Mouse (Mus musculus): ENCODE measurements around the gene Ripply3. TPM values are rescaled to one million over a fixed set of nuclear protein-coding genes. Genes with fewer than 3 reads are reported as not detected.
A peak's percentile ranks its signal among the peaks of the same experiment; 100 is the strongest.

The Ripply3 gene
- polyA plus RNA-seq, 1 experiment from 2014 or later = 4.9 TPM

DNA sequence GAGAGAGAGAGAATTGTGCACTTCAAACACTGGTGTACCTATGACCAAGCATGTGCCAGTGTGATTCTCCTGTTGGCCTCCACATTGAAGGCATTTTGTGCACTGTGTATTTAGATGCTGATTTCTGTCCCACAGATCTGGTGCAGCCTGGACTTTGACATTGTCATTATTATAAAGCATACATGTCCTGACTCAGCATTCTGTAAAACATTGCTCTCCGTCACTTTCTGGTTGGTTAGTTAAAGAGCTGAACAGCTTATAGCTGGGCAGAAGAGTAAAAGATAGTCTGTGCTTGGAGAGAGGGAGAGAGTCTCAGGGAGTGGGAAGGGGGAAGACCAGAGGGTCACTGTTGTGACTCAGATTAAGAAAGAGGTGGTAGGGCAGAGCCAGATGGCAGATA, 17.5 kb downstream of the Ripply3 start:
- H3K27ac ChIP-seq (replicated peaks; ENCODE audit: low read depth, low read length) = no peak overlapping the region
- ATAC-seq (ENCODE audit: low read depth) = no peak
- DNase-seq (ENCODE audit: low spot score) = no peak
- H3K36me3 ChIP-seq (ENCODE audit: control insufficient read depth, insufficient read depth, low read length) = no peaks in the 10 kb centered on the region
- H3K9me3 ChIP-seq (ENCODE audit: control insufficient read depth, low read length) = no peaks in the 10 kb centered on the region
- H3K9ac ChIP-seq (ENCODE audit: low read depth, low read length) = no peak overlapping the region
- H3K4me3 ChIP-seq (ENCODE audit: low read depth, low read length) = no peak overlapping the region
- WGBS = 86% methylated on average over 1 of the region's 1 CpGs
- H3K27me3 ChIP-seq (replicated peaks; ENCODE audit: control insufficient read depth, insufficient read depth, low read length) = no peaks in the 10 kb centered on the region
- H3K4me2 ChIP-seq (ENCODE audit: low read depth, low read length) = no peak overlapping the region
- peaks cover 3% of the 10 kb centered on the region; the same call in 1 of the 2 replicates for H3K4me1 ChIP-seq (ENCODE audit: control insufficient read depth, insufficient read depth, low read length)

DNA sequence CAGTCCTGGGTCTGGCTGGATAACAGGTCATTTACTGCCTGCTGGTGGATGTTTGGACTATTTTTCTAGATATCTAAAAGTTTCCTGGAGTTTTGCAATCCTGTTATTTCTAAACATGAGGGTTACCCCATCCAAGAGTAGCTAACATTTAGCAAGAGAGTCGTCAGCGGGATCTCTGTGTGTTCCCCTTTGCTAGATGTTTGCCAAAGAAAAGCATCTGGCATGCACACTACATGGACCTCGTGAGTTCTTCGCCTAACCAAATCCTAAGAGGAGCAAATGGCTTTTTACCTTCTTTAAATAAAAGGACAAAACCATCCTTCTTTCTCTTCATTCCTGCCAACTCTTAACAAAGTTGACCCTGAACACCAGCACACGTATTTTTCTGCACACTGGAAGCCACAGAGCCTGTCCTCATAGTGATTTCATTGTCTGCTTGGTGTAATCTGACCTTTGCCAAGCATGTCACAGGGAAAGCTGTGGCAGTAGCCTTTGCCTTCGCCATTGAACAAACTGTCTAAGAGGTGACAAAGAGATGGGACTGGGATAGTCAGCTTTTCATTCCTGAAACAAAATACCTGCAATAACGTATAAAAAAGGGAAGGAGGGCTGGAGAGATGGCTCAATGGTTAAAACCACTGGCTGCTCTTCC, 19.0 kb downstream of the Ripply3 start:
- Histone ChIP-seq H3K9me3 (ENCODE audit: control insufficient read depth, low read length) (no peaks in the 10 kb centered on the region), H3K4me1 (ENCODE audit: control insufficient read depth, insufficient read depth, low read length) (peaks cover 3% of the 10 kb centered on the region; the same call in 1 of the 2 replicates), H3K27me3 (replicated peaks; ENCODE audit: control insufficient read depth, insufficient read depth, low read length) (no peaks in the 10 kb centered on the region), H3K27ac (replicated peaks; ENCODE audit: low read depth, low read length) (no peak overlapping the region), H3K36me3 (ENCODE audit: control insufficient read depth, insufficient read depth, low read length) (no peaks in the 10 kb centered on the region), H3K4me3 (ENCODE audit: low read depth, low read length) (no peak overlapping the region), H3K9ac (ENCODE audit: low read depth, low read length) (no peak overlapping the region), H3K4me2 (ENCODE audit: low read depth, low read length) (no peak overlapping the region)
- WGBS = 67% methylated on average over 7 of the region's 7 CpGs
- DNase-seq (ENCODE audit: low spot score) (no peak), ATAC-seq (ENCODE audit: low read depth) (no peak)

DNA sequence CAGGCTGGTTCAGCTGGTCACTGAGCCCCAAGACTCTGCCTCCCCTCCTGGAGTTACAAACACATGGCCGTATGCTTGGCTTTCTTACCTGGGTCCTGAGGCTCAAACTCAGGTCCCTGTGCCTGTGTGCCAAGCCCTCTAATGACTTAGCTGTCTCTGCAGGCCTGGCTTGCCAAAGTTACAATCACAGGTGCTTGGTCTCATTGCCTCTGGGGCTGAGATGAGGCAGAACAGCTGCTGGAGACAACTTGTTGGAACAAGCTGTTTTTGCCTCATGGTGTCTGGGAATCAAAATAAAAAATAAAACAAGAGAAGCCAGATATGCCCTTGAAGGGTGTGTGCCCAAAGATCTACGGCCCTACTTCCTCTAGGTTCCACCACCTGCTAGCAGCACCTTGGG, 20.6 kb downstream of the Ripply3 start:
- DNase-seq (ENCODE audit: low spot score) = peak; percentile 77
- Histone ChIP-seq H3K27me3 (replicated peaks; ENCODE audit: control insufficient read depth, insufficient read depth, low read length) (no peaks in the 10 kb centered on the region), H3K4me1 (ENCODE audit: control insufficient read depth, insufficient read depth, low read length) (peaks cover 3% of the 10 kb centered on the region; the same call in 1 of the 2 replicates), H3K27ac (replicated peaks; ENCODE audit: low read depth, low read length) (no peak overlapping the region), H3K9ac (ENCODE audit: low read depth, low read length) (no peak overlapping the region), H3K36me3 (ENCODE audit: control insufficient read depth, insufficient read depth, low read length) (no peaks in the 10 kb centered on the region), H3K4me2 (ENCODE audit: low read depth, low read length) (no peak overlapping the region), H3K9me3 (ENCODE audit: control insufficient read depth, low read length) (no peaks in the 10 kb centered on the region), H3K4me3 (ENCODE audit: low read depth, low read length) (no peak overlapping the region)
- ATAC-seq (ENCODE audit: low read depth) = 0 out of 2 replicates have a peak, but pooled peaks have one; percentile 53
- 78% methylated on average over 2 of the region's 2 CpGs for WGBS

DNA sequence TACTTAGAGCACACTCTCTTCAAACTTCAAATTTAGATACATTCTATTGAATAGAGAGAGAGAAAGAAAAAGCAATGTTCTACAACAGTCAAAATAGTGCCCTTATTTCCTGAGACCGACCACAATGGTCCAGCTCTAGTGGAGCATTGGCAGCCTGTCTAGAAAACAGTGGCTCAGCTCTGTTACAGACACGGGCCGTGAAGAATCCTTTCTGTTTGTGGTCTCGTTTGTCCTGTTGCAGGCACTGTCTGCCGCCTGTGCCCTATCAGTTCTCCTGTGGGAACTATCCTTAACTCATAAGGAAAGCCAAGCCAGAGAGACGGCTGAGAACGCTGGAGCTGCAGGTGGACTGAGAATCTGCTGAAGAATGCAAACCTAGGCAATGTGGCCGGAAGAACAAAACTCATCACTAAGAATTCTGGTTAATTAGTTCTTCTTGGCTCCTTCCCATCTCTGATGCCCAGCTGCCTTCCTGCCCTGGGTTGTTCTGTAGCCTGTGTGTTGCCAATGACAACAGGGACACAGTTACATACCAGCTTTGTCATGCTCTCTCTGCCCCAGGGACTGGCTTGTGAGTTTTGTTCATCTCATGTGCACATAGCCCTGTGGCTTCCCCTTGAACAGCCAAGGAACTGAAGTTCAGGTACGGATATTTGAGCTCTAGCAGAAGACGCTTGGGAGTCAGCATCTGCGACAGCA, 21.5 kb downstream of the Ripply3 start:
- Histone ChIP-seq H3K27me3 (replicated peaks; ENCODE audit: control insufficient read depth, insufficient read depth, low read length) (no peaks in the 10 kb centered on the region), H3K4me1 (ENCODE audit: control insufficient read depth, insufficient read depth, low read length) (peaks cover 3% of the 10 kb centered on the region; the same call in 1 of the 2 replicates), H3K27ac (replicated peaks; ENCODE audit: low read depth, low read length) (0 out of 2 replicates have a peak overlapping the region, but pooled peaks have one; percentile 29), H3K9ac (ENCODE audit: low read depth, low read length) (no peak overlapping the region), H3K9me3 (ENCODE audit: control insufficient read depth, low read length) (no peaks in the 10 kb centered on the region), H3K4me3 (ENCODE audit: low read depth, low read length) (no peak overlapping the region), H3K4me2 (ENCODE audit: low read depth, low read length) (no peak overlapping the region), H3K36me3 (ENCODE audit: control insufficient read depth, insufficient read depth, low read length) (no peaks in the 10 kb centered on the region)
- WGBS = 57% methylated on average over 11 of the region's 11 CpGs
- ATAC-seq (ENCODE audit: low read depth) (0 out of 2 replicates have a peak, but pooled peaks have one; percentile 50), DNase-seq (ENCODE audit: low spot score) (peak; percentile 33)

DNA sequence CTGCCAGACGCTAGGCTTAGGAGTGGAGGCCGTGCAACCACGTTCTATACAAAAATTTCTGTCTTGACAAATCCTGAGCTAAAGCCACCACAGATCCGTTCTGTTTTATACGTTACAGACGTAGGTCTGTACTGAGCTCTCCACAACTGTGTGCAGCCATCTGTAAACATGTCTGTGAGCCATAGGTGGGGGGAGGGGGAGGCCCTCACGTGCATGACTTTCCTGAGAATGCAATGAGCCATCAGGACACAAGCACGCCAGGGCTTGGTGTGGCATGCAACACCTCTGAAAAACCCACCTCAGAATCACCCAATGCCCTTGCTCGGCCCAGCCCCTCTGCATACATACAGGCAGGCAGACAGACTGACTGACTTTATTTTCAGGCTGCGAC, 22.1 kb downstream of the Ripply3 start:
- Histone ChIP-seq H3K4me1 (ENCODE audit: control insufficient read depth, insufficient read depth, low read length) (peaks cover 3% of the 10 kb centered on the region; the same call in 1 of the 2 replicates), H3K27me3 (replicated peaks; ENCODE audit: control insufficient read depth, insufficient read depth, low read length) (no peaks in the 10 kb centered on the region), H3K9ac (ENCODE audit: low read depth, low read length) (no peak overlapping the region), H3K9me3 (ENCODE audit: control insufficient read depth, low read length) (no peaks in the 10 kb centered on the region), H3K4me3 (ENCODE audit: low read depth, low read length) (no peak overlapping the region), H3K4me2 (ENCODE audit: low read depth, low read length) (no peak overlapping the region), H3K27ac (replicated peaks; ENCODE audit: low read depth, low read length) (no peak overlapping the region), H3K36me3 (ENCODE audit: control insufficient read depth, insufficient read depth, low read length) (no peaks in the 10 kb centered on the region)
- 42% methylated on average over 10 of the region's 10 CpGs for WGBS
- DNase-seq (ENCODE audit: low spot score) (no peak), ATAC-seq (ENCODE audit: low read depth) (peak; percentile 37; the same call in 1 of the 2 replicates)

DNA sequence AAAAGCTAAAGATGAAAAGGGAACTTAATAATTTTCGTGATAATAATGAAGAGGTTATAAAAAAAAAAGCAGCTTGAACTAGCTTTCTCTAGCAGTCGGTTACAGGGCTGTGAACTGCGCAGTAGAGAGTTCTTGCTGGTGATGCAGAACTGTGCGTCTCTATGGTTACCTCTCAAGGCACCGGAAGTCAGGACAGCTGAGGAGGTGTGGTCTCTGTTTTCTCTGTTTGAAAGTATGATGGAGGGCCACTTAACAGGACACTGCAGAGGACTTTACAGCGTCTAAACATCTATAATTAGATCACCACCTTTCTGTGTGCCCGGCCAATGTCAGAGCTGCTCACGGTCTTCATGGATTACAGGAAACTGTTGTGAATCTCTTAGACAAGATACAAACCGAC, 26.2 kb downstream of the Ripply3 start:
- no peak overlapping the region for H3K27ac ChIP-seq (replicated peaks; ENCODE audit: low read depth, low read length)

DNA sequence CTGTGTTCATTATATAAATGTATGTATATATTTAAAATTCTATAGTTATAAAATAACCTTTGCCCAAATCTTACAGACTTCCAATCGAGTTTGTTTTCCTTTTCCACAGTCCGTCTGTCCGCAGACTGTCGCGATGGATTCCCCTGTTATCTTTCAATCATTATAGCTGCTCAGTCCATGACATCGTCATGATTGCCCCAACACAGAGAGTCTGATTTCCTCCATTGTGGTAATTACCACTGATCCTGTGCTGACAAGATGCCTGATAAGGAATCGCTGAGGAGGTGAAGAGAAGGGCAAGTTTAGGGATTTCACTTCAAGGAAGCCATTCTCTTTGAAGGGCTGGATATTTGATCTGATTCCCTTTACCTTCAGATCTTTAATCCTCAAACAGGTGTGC, 27.8 kb downstream of the Ripply3 start:
- DNase-seq (ENCODE audit: low spot score) = no peak
- 40% methylated on average over 7 of the region's 7 CpGs for WGBS
- no peak for ATAC-seq (ENCODE audit: low read depth)

More for the DNA sequence above, 26.2 kb downstream of the Ripply3 start:
- Histone ChIP-seq H3K9me3 (ENCODE audit: control insufficient read depth, low read length) (no peaks in the 10 kb centered on the region), H3K27me3 (replicated peaks; ENCODE audit: control insufficient read depth, insufficient read depth, low read length) (no peaks in the 10 kb centered on the region), H3K9ac (ENCODE audit: low read depth, low read length) (no peak overlapping the region), H3K4me1 (ENCODE audit: control insufficient read depth, insufficient read depth, low read length) (peaks cover 3% of the 10 kb centered on the region; the same call in 1 of the 2 replicates), H3K4me2 (ENCODE audit: low read depth, low read length) (no peak overlapping the region), H3K36me3 (ENCODE audit: control insufficient read depth, insufficient read depth, low read length) (no peaks in the 10 kb centered on the region), H3K4me3 (ENCODE audit: low read depth, low read length) (no peak overlapping the region)
- 41% methylated on average over 9 of the region's 9 CpGs for WGBS
- peak; percentile 20 for DNase-seq (ENCODE audit: low spot score)
- ATAC-seq (ENCODE audit: low read depth) = no peak

DNA sequence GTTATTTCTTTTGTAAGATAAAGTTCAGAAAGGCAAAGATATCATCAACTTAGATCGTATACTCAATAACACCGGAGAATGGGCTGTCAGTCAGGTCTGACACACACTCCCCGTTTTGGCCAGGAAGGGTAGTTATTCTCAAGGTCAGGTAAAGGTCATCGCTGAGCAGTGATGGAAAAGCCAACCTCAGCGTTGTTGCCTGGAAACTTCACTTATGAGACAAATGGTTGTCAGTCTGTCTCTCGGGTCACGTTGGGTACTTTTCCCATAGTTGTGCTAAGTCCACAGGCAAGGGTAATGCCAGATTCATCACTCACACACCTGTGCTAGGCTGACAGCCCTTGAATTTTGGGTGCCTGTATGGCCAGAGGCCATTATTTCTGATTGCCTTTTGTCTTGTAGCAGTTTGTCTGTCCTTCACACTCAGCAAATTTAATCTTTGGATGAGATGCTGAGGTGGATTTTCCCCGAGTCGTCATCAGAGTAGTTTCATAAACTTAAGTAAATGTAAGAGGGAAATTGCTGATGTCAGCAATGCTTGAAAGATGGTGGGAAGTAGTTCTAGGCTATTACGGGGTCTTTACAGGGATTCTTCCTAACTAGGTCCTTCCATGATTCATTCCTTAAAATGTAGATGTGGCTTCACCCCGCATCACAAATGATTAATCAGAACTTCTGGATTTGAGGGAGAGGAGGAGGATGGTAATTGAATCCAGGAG, 28.7 kb downstream of the Ripply3 start:
- DNase-seq (ENCODE audit: low spot score) (no peak), ATAC-seq (ENCODE audit: low read depth) (no peak)
- no peaks in the 10 kb centered on the region for H3K4me1 ChIP-seq (ENCODE audit: control insufficient read depth, insufficient read depth, low read length)
- no peak overlapping the region for H3K4me2 ChIP-seq (ENCODE audit: low read depth, low read length)
- H3K4me3 ChIP-seq (ENCODE audit: low read depth, low read length) = no peak overlapping the region
- no peak overlapping the region for H3K27ac ChIP-seq (replicated peaks; ENCODE audit: low read depth, low read length)
- no peaks in the 10 kb centered on the region for H3K36me3 ChIP-seq (ENCODE audit: control insufficient read depth, insufficient read depth, low read length)
- H3K27me3 ChIP-seq (replicated peaks; ENCODE audit: control insufficient read depth, insufficient read depth, low read length) = no peaks in the 10 kb centered on the region
- no peaks in the 10 kb centered on the region for H3K9me3 ChIP-seq (ENCODE audit: control insufficient read depth, low read length)
- no peak overlapping the region for H3K9ac ChIP-seq (ENCODE audit: low read depth, low read length)
- WGBS = 66% methylated on average over 11 of the region's 11 CpGs

More for the DNA sequence above, 27.8 kb downstream of the Ripply3 start:
- no peaks in the 10 kb centered on the region for H3K27me3 ChIP-seq (replicated peaks; ENCODE audit: control insufficient read depth, insufficient read depth, low read length)
- no peaks in the 10 kb centered on the region for H3K9me3 ChIP-seq (ENCODE audit: control insufficient read depth, low read length)
- no peaks in the 10 kb centered on the region for H3K36me3 ChIP-seq (ENCODE audit: control insufficient read depth, insufficient read depth, low read length)
- H3K27ac ChIP-seq (replicated peaks; ENCODE audit: low read depth, low read length) = no peak overlapping the region
- no peak overlapping the region for H3K4me2 ChIP-seq (ENCODE audit: low read depth, low read length)
- no peaks in the 10 kb centered on the region for H3K4me1 ChIP-seq (ENCODE audit: control insufficient read depth, insufficient read depth, low read length)
- no peak overlapping the region for H3K9ac ChIP-seq (ENCODE audit: low read depth, low read length)
- H3K4me3 ChIP-seq (ENCODE audit: low read depth, low read length) = no peak overlapping the region

Measured in embryonic facial prominence, embryonic 14.5 days (tissue).